Comparison of ENCODE assay signal across 11 mouse cellular contexts in the genomic region with DNA sequence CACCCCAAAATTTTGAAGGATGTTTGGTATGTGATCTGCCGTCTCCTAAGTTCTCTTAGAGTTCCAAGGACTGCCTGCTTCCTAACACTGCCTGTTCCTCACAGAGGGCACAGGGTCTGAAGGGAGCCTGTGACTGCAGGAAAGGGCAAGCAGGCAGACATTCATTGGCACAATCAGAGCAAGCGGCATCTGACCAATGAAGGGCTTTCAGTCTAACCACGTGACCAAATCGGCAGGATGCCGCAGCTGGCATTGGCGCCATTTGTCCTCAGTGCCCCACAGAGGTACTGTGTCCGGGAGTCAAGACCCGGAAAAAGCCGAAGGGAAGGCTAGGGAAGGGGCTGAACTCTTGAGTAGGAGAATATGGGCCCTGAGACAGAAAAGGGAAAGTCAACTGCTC. TPM values are rescaled to one million over a fixed set of nuclear protein-coding genes. Genes with fewer than 3 reads are reported as not detected.
DNase-seq lines count a peak whose midpoint lies in the region; ATAC-seq and TF ChIP-seq lines count a peak whose summit lies in the region.
"Had no signal": no experiment of that assay in that cellular context is flagged by ENCODE, and none has a peak within 500 bp of the region (broad histone marks: within the 10 kb centered on the region; RNA-seq: fewer than 3 reads in every experiment).

No protein-coding gene starts in this region.

- TF ChIP-seq POLR2A in testis, adult 2 months (IDR thresholded peaks at IDR 0.05; ENCODE audit: control insufficient read depth, low read depth, low read length) = no peak
- TF ChIP-seq POLR2A in small intestine, adult 2 months (IDR thresholded peaks at IDR 0.05; ENCODE audit: low read depth, low read length) = no peak

- H3K36me3 ChIP-seq in heart, embryonic 13.5 days = no peaks in the 10 kb centered on the region
- H3K36me3 ChIP-seq in testis, adult 2 months (ENCODE audit: control insufficient read depth, insufficient read depth, low read length) = no peaks in the 10 kb centered on the region
- H3K36me3 ChIP-seq in hindbrain, embryonic 15.5 days = no peaks in the 10 kb centered on the region
- H3K36me3 ChIP-seq in small intestine, adult 2 months (ENCODE audit: control insufficient read depth, insufficient read depth, low read length) = no peaks in the 10 kb centered on the region

- no peaks in the 10 kb centered on the region for H3K9me3 ChIP-seq in heart, embryonic 13.5 days
- H3K9me3 ChIP-seq in hindbrain, embryonic 15.5 days = no peaks in the 10 kb centered on the region

- ATAC-seq in heart, embryonic 13.5 days (ENCODE audit: extremely low read depth, insufficient number of reproducible peaks, low FRiP score, low TSS enrichment) = no peak
- 0 out of 2 replicates have a peak, but pooled peaks have one; percentile 59 for ATAC-seq in hindbrain, embryonic 15.5 days (ENCODE audit: low FRiP score, low read depth)

- no peak for DNase-seq in heart, postnatal 36 days
- no peak for DNase-seq in testis, postnatal 14 days (ENCODE audit: low spot score)
- no peak for DNase-seq in right cerebral cortex, postnatal 36 days (ENCODE audit: low spot score in 2 of 2)
- no peak for DNase-seq in thymus, postnatal 4 days
- DNase-seq: adrenal gland, postnatal 14 days had no signal

- H3K9ac ChIP-seq in heart, embryonic 13.5 days = no peak overlapping the region
- no peak overlapping the region for H3K9ac ChIP-seq in hindbrain, embryonic 15.5 days

- no peaks in the 10 kb centered on the region for H3K27me3 ChIP-seq in heart, embryonic 13.5 days (replicated peaks)
- H3K27me3 ChIP-seq in testis, adult 2 months (ENCODE audit: control insufficient read depth, insufficient read depth, low read length) = no peaks in the 10 kb centered on the region
- no peaks in the 10 kb centered on the region for H3K27me3 ChIP-seq in hindbrain, embryonic 15.5 days
- no peaks in the 10 kb centered on the region for H3K27me3 ChIP-seq in small intestine, adult 2 months (ENCODE audit: control insufficient read depth, insufficient read depth, low read length)

- intact Hi-C loops in heart, postnatal 36 days (cut with DNase I) = no loop called here

- no peak overlapping the region for H3K27ac ChIP-seq in heart, embryonic 13.5 days (replicated peaks)
- H3K27ac ChIP-seq in testis, adult 2 months (ENCODE audit: control insufficient read depth, insufficient read depth, low read depth, low read length) = no peak overlapping the region
- H3K27ac ChIP-seq in hindbrain, embryonic 15.5 days (replicated peaks) = 0 out of 2 replicates have a peak overlapping the region, but pooled peaks have one; percentile 35
- peak overlapping the region; percentile 45 for H3K27ac ChIP-seq in small intestine, adult 2 months (ENCODE audit: insufficient read depth, low read depth, low read length)
- H3K27ac ChIP-seq: kidney, postnatal 0 days; macrophage had no signal

- TF ChIP-seq CTCF in testis, adult 2 months (IDR thresholded peaks at IDR 0.05; ENCODE audit: control insufficient read depth, insufficient read depth, insufficient replicate concordance, low read depth, low read length) = no peak
- TF ChIP-seq CTCF in small intestine, adult 2 months (IDR thresholded peaks at IDR 0.05; ENCODE audit: extremely low read depth, insufficient read length, insufficient replicate concordance, low read depth, low read length) = no peak

- H3K4me2 ChIP-seq in heart, embryonic 13.5 days = peak overlapping the region; percentile 29
- peak overlapping the region; percentile 40 for H3K4me2 ChIP-seq in hindbrain, embryonic 15.5 days

- no peak overlapping the region for H3K4me3 ChIP-seq in heart, embryonic 13.5 days
- H3K4me3 ChIP-seq in testis, adult 2 months (ENCODE audit: control insufficient read depth, low read depth, low read length) = peak overlapping the region; percentile 36
- 0 out of 2 replicates have a peak overlapping the region, but pooled peaks have one; percentile 19 for H3K4me3 ChIP-seq in hindbrain, embryonic 15.5 days
- H3K4me3 ChIP-seq in small intestine, adult 2 months (ENCODE audit: low read depth, low read length) = 0 out of 2 replicates have a peak overlapping the region, but pooled peaks have one; percentile 3

- peaks cover 57% of the 10 kb centered on the region for H3K4me1 ChIP-seq in heart, embryonic 13.5 days
- H3K4me1 ChIP-seq in testis, adult 2 months (ENCODE audit: control insufficient read depth, insufficient read depth, low read length) = peaks cover 3% of the 10 kb centered on the region; the same call in 1 of the 2 replicates
- H3K4me1 ChIP-seq in hindbrain, embryonic 15.5 days (replicated peaks) = no peaks in the 10 kb centered on the region
- peaks cover 8% of the 10 kb centered on the region for H3K4me1 ChIP-seq in small intestine, adult 2 months (ENCODE audit: control insufficient read depth, insufficient read depth, insufficient read length, low read length)

- WGBS in heart, embryonic 13.5 days = 48% methylated on average over 9 of the region's 9 CpGs
- 47% methylated on average over 9 of the region's 9 CpGs for WGBS in hindbrain, embryonic 15.5 days
- WGBS in small intestine, adult 2 months = 64% methylated on average over 9 of the region's 9 CpGs

RNA-seq across cellular contexts. Expression of gene Mybphl, which starts 2.5 kb away (rescaled TPM):
- polyA plus RNA-seq in heart, embryonic 13.5 days (2015; fragmentation: Nextera tagmentation; extraction: Ambion mirVana) = 40.7 and 45.8 TPM in 2 replicates
- total RNA-seq in heart, postnatal 36 days (2021) = 10 to 100 TPM; 46.4 to 54.6 TPM
- 0.12 and 0.20 TPM in 2 replicates for polyA plus RNA-seq in testis, adult 2 months (2012; rRNA removed)
- 0.35 and 0.50 TPM in 2 replicates for polyA plus RNA-seq in hindbrain, embryonic 15.5 days (2015; fragmentation: Nextera tagmentation; extraction: Ambion mirVana)
- polyA plus RNA-seq in small intestine, adult 2 months (2012; rRNA removed) = not detected in 2 replicates
- total RNA-seq: adrenal gland, postnatal 14 days had no signal
- polyA plus RNA-seq: kidney, postnatal 0 days; macrophage had no signal

RNA-seq across cellular contexts. Expression of gene Psrc1, which starts 16.5 kb away (rescaled TPM):
- polyA plus RNA-seq in heart, embryonic 13.5 days (2015; fragmentation: Nextera tagmentation; extraction: Ambion mirVana) = 24.4 and 25.4 TPM in 2 replicates
- total RNA-seq in heart, postnatal 36 days (2021) = under 1 TPM; 0.39 to 0.68 TPM
- polyA plus RNA-seq in testis, adult 2 months (2012; rRNA removed) = 0.54 and 1.1 TPM in 2 replicates
- polyA plus RNA-seq in hindbrain, embryonic 15.5 days (2015; fragmentation: Nextera tagmentation; extraction: Ambion mirVana) = 11.5 and 14.5 TPM in 2 replicates
- polyA plus RNA-seq in small intestine, adult 2 months (2012; rRNA removed) = 1.3 and 5.3 TPM in 2 replicates

RNA-seq across cellular contexts. Expression of gene Celsr2, which starts 48.2 kb away (rescaled TPM):
- 2.1 and 3.1 TPM in 2 replicates for polyA plus RNA-seq in heart, embryonic 13.5 days (2015; fragmentation: Nextera tagmentation; extraction: Ambion mirVana)
- 1 to 10 TPM; 6.6 to 7.4 TPM for total RNA-seq in heart, postnatal 36 days (2021)
- polyA plus RNA-seq in testis, adult 2 months (2012; rRNA removed) = 17.0 and 17.7 TPM in 2 replicates
- polyA plus RNA-seq in hindbrain, embryonic 15.5 days (2015; fragmentation: Nextera tagmentation; extraction: Ambion mirVana) = 43.1 and 44.9 TPM in 2 replicates
- 2.7 and 8.2 TPM in 2 replicates for polyA plus RNA-seq in small intestine, adult 2 months (2012; rRNA removed)
- polyA plus RNA-seq: macrophage had no signal

Comparison
In these comparisons a context has a peak if more than half of its experiments do, and no peak if none do; other contexts are left out.
1. H3K27ac ChIP-seq: peak in hindbrain, embryonic 15.5 days (single experiment) and small intestine, adult 2 months (single experiment); none in heart, embryonic 13.5 days (single experiment) and testis, adult 2 months (single experiment).
2. RNA of gene Mybphl, which starts 2.5 kb away (polyA plus RNA-seq): 40.7 to 45.8 TPM in heart, embryonic 13.5 days; 0.35 to 0.50 TPM in hindbrain, embryonic 15.5 days, 0.12 to 0.20 TPM in testis, adult 2 months and not detected in small intestine, adult 2 months; every median in the first group is over 10 times any median in the second.